Mouse (Mus musculus): ENCODE data around the gene Cntn1.

The Cntn1 gene

GRCm38 (mm10) chr15:92137026-92137425 lies 86.1 kb downstream of the Cntn1 start:
- DNase-seq (ENCODE audit: low spot score): no peak

DNA sequence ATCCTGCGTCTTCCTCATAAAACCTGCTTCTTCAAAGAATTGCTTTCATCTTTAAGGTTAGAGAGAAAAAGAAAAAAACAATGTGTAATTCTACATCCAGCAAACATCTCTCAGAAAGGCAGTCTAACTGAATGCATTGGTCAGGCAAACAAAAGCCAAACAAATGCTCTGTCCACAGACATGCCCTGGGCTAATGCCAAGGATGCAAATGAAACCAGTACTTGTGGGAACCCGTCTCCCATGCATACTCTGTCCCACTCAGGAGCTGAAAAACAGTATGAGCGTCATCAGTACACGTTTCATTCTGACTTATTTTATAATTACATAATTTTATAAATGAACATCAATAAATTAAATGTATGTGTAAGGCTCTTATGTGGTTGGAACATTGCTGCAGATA lies 91.0 kb downstream of the Cntn1 start:
- no peak for DNase-seq (ENCODE audit: low spot score)

GRCm38 (mm10) chr15:92154921-92155320 lies 104.0 kb downstream of the Cntn1 start:
- DNase-seq (ENCODE audit: low spot score): no peak

DNA sequence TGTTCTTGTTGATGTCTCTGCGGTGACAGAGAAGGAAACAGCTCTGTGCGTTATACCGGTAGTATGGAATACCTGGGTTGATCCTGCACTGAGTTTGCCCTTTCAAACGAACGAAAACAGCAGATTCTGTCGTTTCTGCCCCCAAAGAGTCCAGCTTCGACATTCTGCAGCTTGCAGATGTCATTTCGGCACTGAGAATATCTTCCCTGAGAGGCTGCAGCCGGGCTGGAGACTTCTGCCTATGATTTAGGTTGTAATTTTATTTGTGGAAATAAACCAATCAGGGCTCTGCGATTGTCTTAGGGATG lies 109.8 kb downstream of the Cntn1 start:
- no peak for DNase-seq (ENCODE audit: low spot score)

GRCm38 (mm10) chr15:92161163-92162025 lies 110.4 kb downstream of the Cntn1 start:
- DNase-seq (ENCODE audit: low spot score): no peak

GRCm38 (mm10) chr15:92162835-92163234 lies 111.9 kb downstream of the Cntn1 start:
- no peak for DNase-seq (ENCODE audit: low spot score)

DNA sequence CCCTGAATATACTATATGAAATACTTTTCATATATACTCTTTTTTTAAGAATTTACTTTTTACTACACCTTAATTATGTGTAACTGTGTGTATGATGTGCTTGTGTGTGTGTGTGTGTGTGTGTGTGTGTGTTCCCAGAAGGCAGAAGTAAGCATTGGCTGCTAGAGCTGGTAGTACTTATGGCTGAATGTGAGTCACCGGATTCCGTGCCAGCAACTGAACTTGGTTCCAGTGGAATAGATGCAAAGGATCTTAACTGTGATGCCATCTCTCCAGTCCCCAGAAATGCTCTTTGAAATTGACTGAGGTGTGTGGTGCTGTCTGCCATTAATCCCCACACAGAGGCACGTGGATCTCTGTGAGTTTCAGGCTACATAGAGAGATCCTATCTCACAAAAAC lies 113.2 kb downstream of the Cntn1 start:
- no peak for DNase-seq (ENCODE audit: low spot score)

- DNase-seq (ENCODE audit: low spot score): no peak
These were observed 115.3 kb downstream of the Cntn1 start for GRCm38 (mm10) chr15:92166266-92166665.

- DNase-seq (ENCODE audit: low spot score): no peak
These were observed 124.8 kb downstream of the Cntn1 start for GRCm38 (mm10) chr15:92175739-92176138.

DNA sequence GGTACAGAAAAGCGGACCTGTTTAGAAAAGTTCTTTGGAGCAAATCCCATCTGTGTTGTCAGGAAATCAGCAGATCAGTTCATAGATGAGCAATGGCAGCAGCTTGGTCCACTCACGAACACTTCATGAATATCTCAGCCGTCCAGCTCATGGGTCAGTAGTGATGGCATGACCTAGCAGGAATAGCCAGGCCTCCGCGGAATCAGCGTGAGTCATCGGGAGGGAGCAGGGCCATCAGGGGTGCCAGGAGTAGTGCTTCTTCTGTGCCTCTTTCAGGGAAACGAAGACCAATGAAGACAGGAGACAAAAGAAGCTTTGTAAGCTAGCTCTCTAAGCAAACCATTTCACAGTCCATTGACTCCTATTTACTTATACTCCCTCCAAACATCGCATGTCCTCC lies 126.4 kb downstream of the Cntn1 start:
- DNase-seq (ENCODE audit: low spot score): no peak

DNA sequence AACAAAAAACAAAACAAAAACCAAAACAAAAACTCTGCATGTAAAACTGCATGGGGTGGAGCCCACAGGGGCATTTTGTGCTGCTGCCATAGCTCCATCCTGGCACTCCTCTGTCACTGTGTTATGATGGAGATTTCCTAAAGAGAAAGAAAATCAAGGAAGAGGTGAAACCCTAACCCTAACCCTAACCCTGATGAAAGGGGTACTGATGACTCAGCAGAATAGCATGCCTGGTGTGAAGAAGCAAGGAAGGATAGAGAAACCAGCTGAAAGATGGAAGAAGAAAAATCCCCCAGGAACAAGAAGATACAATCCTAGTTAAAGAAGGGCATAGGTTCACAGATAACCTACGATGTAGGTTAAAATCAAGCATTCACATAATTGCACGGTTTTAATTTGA lies 134.5 kb downstream of the Cntn1 start:
- DNase-seq (ENCODE audit: low spot score): no peak

- DNase-seq (ENCODE audit: low spot score): no peak
These were observed 139.0 kb downstream of the Cntn1 start for GRCm38 (mm10) chr15:92190000-92190399.

DNA sequence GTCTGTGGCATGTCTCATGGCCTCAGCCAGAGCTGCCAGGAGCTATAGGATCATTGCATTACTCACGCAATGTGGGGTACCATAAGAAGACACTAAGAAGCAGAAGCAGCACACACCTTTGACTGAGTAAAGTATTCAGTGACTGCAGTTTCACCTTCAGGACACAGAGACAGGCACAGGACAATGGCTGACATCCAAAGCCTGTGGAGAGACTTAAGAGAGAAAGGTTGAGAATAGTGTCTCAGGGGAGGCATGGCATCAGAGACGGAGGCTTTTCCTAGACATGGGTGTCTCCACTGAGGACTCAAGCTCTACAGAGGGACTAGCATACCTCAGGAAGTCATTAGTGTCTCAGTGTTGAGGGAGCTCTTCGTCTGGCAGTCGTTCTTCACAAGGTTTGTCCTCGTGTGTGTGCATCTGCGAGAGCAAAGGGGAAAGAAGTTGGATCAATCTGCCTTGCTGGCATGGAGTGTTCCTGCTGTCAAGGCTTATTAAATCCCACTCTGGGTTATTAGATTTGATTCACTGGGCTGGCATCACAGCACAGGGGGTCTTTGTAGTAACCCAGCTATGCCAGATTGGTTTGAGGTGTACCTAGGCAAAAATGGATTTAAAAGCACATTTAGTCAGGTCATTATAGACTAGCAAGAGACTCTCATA lies 149.5 kb downstream of the Cntn1 start:
- no peak for DNase-seq (ENCODE audit: low spot score)

- no peak for DNase-seq (ENCODE audit: low spot score)
These were observed 155.7 kb downstream of the Cntn1 start for GRCm38 (mm10) chr15:92206695-92207094.

DNA sequence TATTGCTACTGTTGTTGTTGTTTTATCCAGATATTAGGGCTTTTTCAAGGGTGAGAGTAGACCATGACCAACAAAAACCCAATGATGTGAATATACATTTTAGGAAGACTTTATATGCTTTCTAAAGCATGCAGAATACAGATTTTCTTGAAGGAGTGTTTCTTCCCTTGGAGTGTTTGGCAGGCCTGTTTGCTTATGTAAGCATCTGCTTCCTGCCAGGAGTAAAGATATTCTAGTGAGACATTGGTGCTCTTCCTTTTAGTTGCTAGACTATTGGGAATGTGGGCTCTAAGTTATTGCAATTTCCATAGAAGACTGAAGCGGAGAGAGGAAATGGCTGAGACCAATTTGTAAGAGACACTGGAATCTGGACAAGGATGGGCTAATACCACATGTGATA lies 158.8 kb downstream of the Cntn1 start:
- DNase-seq (ENCODE audit: low spot score): no peak

GRCm38 (mm10) chr15:92210486-92211235 lies 159.7 kb downstream of the Cntn1 start:
- no peak for DNase-seq (ENCODE audit: low spot score)

DNA sequence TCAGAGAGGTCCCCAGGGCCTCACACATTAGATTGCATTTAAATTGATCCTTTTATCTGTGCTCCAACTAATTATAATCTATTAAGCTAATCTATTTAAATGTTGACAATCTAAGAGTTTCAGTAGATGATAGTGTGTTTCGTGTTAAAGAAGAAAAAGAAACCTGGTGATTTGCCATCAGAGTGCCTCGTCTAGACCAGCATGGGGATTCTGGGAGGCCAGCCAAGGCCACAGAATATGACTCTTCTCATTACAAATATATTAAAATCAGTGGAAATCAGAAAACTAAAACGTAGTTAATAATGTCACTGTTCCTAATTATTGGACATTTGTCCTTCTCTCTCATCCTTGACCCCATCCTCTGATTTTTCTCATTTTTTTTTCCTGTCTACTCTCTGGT lies 164.9 kb downstream of the Cntn1 start:
- no peak for DNase-seq (ENCODE audit: low spot score)

- DNase-seq (ENCODE audit: low spot score): no peak
These were observed 170.5 kb downstream of the Cntn1 start for GRCm38 (mm10) chr15:92221446-92221845.

GRCm38 (mm10) chr15:92231386-92231785 lies 180.4 kb downstream of the Cntn1 start:
- peak; percentile 30 for DNase-seq (ENCODE audit: low spot score)

GRCm38 (mm10) chr15:92235836-92236235 lies 184.9 kb downstream of the Cntn1 start:
- no peak for DNase-seq (ENCODE audit: low spot score)

GRCm38 (mm10) chr15:92264980-92265707 lies 214.2 kb downstream of the Cntn1 start:
- DNase-seq (ENCODE audit: low spot score): peak; percentile 69

DNA sequence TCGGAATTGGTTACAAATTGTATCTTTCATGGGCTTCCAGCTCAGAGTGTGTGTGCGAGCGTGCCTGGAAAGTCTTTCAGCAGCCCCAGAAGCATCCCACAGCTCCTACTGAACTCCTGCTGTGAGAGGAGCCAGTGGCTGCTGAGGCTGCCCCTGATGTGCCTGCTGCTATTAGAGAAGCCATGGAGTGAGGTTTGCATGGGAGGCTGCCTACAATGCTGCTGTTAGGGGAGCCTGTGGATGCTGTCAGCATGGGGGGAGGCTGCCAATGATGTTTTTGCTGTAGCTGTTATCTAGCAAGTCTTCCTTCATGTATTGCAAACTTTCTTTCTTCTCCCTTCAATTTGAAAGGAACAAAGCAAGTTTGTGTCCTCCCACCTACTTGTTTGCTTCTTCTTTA lies 217.4 kb downstream of the Cntn1 start:
- DNase-seq (ENCODE audit: low spot score): no peak

Data from MN1 (cell line).